Mouse (Mus musculus): ENCODE results near the gene Ighmbp2.

DNA sequence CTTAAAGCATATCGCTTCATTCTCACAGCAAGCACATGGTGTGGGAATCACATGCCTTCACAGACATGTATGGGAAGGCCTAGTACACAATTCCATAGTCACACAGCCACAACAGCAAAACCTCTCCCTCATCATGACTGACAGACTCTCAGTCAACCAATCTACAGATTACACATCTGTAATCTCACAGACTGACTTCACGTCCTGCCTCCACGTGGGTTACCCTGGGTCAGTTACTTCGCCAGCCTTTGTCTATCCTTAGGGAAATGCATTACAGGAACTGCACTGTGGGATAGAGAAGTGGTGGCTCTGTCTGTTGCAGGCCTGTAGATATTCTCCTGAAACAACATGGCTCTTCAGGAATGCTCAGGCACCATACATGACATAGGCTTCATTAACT, 931 bp downstream of the Ighmbp2 start:
- TF ChIP-seq POLR2A (IDR thresholded peaks at IDR 0.05; ENCODE audit: low read depth, low read length) (no peak), CTCF (IDR thresholded peaks at IDR 0.05; ENCODE audit: extremely low read depth, insufficient read depth, insufficient read length, insufficient replicate concordance) (no peak)

Data from spleen, adult 2 months (tissue).